15 mouse cellular contexts compared by ENCODE assay signal in genomic region chr8:36322125-36322524, GRCm38 (mm10).
"Had no signal": no experiment of that assay in that cellular context is flagged by ENCODE, and none has a peak within 500 bp of the region (broad histone marks: within the 10 kb centered on the region; RNA-seq: fewer than 3 reads in every experiment).

No protein-coding gene starts in this region.

- ATAC-seq: intestine, embryonic 16.5 days; lung, postnatal 0 days; midbrain, embryonic 15.5 days had no signal

- H3K9me3 ChIP-seq: hindbrain, embryonic 15.5 days; kidney, embryonic 15.5 days; limb, embryonic 15.5 days; midbrain, embryonic 15.5 days; neural tube, embryonic 12.5 days had no signal

- H3K27ac ChIP-seq: hindbrain, embryonic 15.5 days; kidney, embryonic 15.5 days; left cerebral cortex, adult 2 months; limb, embryonic 15.5 days; midbrain, embryonic 15.5 days; neural tube, embryonic 12.5 days had no signal

- H3K27me3 ChIP-seq: hindbrain, embryonic 15.5 days; kidney, embryonic 15.5 days; limb, embryonic 15.5 days; midbrain, embryonic 15.5 days; neural tube, embryonic 12.5 days had no signal

- H3K4me3 ChIP-seq: hindbrain, embryonic 15.5 days; kidney, embryonic 15.5 days; left cerebral cortex, adult 2 months; limb, embryonic 15.5 days; midbrain, embryonic 15.5 days; neural tube, embryonic 12.5 days had no signal

- H3K4me2 ChIP-seq: hindbrain, embryonic 15.5 days; kidney, embryonic 15.5 days; limb, embryonic 15.5 days; midbrain, embryonic 11.5 days; midbrain, embryonic 15.5 days; neural tube, embryonic 12.5 days had no signal

- H3K4me1 ChIP-seq: limb, embryonic 15.5 days; midbrain, embryonic 15.5 days; neural tube, embryonic 12.5 days had no signal

- H3K9ac ChIP-seq: hindbrain, embryonic 15.5 days; kidney, embryonic 15.5 days; limb, embryonic 15.5 days; midbrain, embryonic 15.5 days; neural tube, embryonic 12.5 days had no signal

- DNase-seq: kidney, adult 2 months; kidney, postnatal 14 days; lung, adult 18-20 months; lung, postnatal 36 days; right cerebral cortex, postnatal 14 days; thymus, postnatal 14 days had no signal

- H3K36me3 ChIP-seq: hindbrain, embryonic 15.5 days; kidney, embryonic 15.5 days; limb, embryonic 15.5 days; midbrain, embryonic 15.5 days; neural tube, embryonic 12.5 days had no signal
